Mouse (Mus musculus): Measurements from ENCODE around the gene Frmd4a. TPM values are rescaled to one million over a fixed set of nuclear protein-coding genes. Genes with fewer than 3 reads are reported as not detected.

The Frmd4a gene
- polyA plus RNA-seq, 1 experiment from 2014 or later: 56.0 TPM

GRCm38 (mm10) chr2:4638189-4638588, 620.7 kb downstream of the Frmd4a start:
- H3K9ac ChIP-seq (ENCODE audit: low read depth, low read length): no peak overlapping the region
- no peak overlapping the region for H3K4me2 ChIP-seq (ENCODE audit: low read length)
- no peaks in the 10 kb centered on the region for H3K9me3 ChIP-seq (replicated peaks; ENCODE audit: control insufficient read depth, low read length, poor library complexity, severe bottlenecking)
- no peaks in the 10 kb centered on the region for H3K27me3 ChIP-seq (ENCODE audit: control insufficient read depth, insufficient read depth, low read depth, low read length)
- H3K4me3 ChIP-seq (ENCODE audit: low read depth, low read length): no peak overlapping the region
- no peaks in the 10 kb centered on the region for H3K4me1 ChIP-seq (ENCODE audit: control insufficient read depth, insufficient read depth, low read length)
- H3K36me3 ChIP-seq (ENCODE audit: control insufficient read depth, insufficient read depth, low read length): peaks cover 35% of the 10 kb centered on the region
- 91% methylated on average over 3 of the region's 3 CpGs for WGBS
- H3K27ac ChIP-seq (ENCODE audit: low read length): no peak overlapping the region
- ATAC-seq: no peak

GRCm38 (mm10) chr2:4645066-4645465, 627.5 kb downstream of the Frmd4a start:
- Histone ChIP-seq H3K4me2 (ENCODE audit: low read length) (no peak overlapping the region), H3K27me3 (ENCODE audit: control insufficient read depth, insufficient read depth, low read depth, low read length) (no peaks in the 10 kb centered on the region), H3K36me3 (ENCODE audit: control insufficient read depth, insufficient read depth, low read length) (peaks cover 28% of the 10 kb centered on the region), H3K27ac (ENCODE audit: low read length) (no peak overlapping the region), H3K4me3 (ENCODE audit: low read depth, low read length) (no peak overlapping the region), H3K4me1 (ENCODE audit: control insufficient read depth, insufficient read depth, low read length) (peaks cover 6% of the 10 kb centered on the region), H3K9me3 (replicated peaks; ENCODE audit: control insufficient read depth, low read length, poor library complexity, severe bottlenecking) (no peaks in the 10 kb centered on the region), H3K9ac (ENCODE audit: low read depth, low read length) (no peak overlapping the region)
- no peak for ATAC-seq
- WGBS: 76% methylated on average over 4 of the region's 4 CpGs

DNA sequence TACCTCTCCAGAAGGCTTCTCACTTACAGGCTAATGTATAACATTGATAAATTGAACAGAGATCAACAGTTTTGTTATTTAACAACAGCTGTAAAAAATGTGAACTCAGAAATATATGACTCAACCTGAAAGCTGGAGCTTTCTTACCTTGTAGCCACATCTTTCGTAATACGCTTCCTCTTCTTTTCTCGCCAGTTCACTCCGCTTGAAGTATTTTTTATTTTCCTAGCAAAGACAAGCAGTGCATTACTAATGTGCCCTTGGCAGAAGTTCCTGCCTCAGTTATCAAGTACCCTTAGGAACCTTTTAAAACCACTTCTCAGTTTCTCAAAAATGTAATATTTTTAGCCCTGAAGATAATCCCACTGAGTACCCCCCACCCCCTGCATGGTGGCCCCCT, 630.6 kb downstream of the Frmd4a start:
- Histone ChIP-seq H3K4me2 (ENCODE audit: low read length) (no peak overlapping the region), H3K36me3 (ENCODE audit: control insufficient read depth, insufficient read depth, low read length) (peaks cover 19% of the 10 kb centered on the region), H3K9ac (ENCODE audit: low read depth, low read length) (no peak overlapping the region), H3K9me3 (replicated peaks; ENCODE audit: control insufficient read depth, low read length, poor library complexity, severe bottlenecking) (no peaks in the 10 kb centered on the region), H3K4me1 (ENCODE audit: control insufficient read depth, insufficient read depth, low read length) (peaks cover 17% of the 10 kb centered on the region), H3K4me3 (ENCODE audit: low read depth, low read length) (no peak overlapping the region), H3K27me3 (ENCODE audit: control insufficient read depth, insufficient read depth, low read depth, low read length) (no peaks in the 10 kb centered on the region), H3K27ac (ENCODE audit: low read length) (no peak overlapping the region)
- ATAC-seq: no peak
- 91% methylated on average over 4 of the region's 4 CpGs for WGBS

GRCm38 (mm10) chr2:4649646-4650045, 632.1 kb downstream of the Frmd4a start:
- 95% methylated on average over 2 of the region's 2 CpGs for WGBS
- H3K9ac ChIP-seq (ENCODE audit: low read depth, low read length): no peak overlapping the region
- no peaks in the 10 kb centered on the region for H3K9me3 ChIP-seq (replicated peaks; ENCODE audit: control insufficient read depth, low read length, poor library complexity, severe bottlenecking)
- no peaks in the 10 kb centered on the region for H3K27me3 ChIP-seq (ENCODE audit: control insufficient read depth, insufficient read depth, low read depth, low read length)
- no peak overlapping the region for H3K4me3 ChIP-seq (ENCODE audit: low read depth, low read length)
- ATAC-seq: no peak
- peaks cover 17% of the 10 kb centered on the region for H3K4me1 ChIP-seq (ENCODE audit: control insufficient read depth, insufficient read depth, low read length)
- H3K36me3 ChIP-seq (ENCODE audit: control insufficient read depth, insufficient read depth, low read length): peaks cover 11% of the 10 kb centered on the region
- H3K4me2 ChIP-seq (ENCODE audit: low read length): no peak overlapping the region
- H3K27ac ChIP-seq (ENCODE audit: low read length): no peak overlapping the region

DNA sequence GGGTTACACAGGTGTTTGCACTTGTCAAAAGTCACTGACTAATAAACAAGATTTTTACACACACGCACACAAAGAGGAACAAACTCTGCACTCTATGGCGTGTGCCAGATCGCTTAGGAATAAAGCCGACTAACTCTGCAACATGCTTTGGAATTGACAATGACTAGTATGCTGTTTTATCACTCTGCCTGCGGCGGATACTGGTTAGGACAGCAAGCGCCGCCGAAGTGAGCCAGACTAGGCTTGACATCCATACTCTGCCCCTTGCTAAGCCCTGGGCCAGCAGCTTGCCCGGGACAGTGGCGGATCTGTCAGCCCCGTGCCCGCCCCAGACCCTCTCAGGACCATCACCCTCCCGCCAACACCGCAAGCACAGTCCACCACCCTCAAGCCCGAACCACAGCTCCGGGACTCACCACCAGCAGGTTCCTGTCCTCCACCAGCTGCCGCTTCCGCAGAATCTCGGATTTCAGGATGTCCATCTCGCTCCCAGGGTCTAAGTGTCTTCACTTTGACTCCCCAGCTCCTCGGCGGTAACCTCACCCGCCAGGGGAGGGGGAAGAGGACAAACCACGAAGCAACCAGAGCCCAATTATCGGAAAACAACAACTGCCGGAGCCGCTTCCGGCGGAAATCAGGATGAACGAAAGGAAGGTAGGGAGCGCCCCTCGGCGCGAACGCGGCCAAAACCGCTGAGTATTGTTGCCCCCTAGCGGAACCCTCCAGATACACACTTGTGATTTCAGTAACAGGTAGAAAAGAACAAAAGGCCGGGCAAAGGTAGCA, 634.2 kb downstream of the Frmd4a start, which contains the start of gene Prpf18:
Prpf18 (minus strand) TSS at position 614 of the 786 bp plus-strand sequence.
- ATAC-seq: peak; percentile 92
- Histone ChIP-seq H3K9ac (ENCODE audit: low read depth, low read length) (peak within 1 kb of the TSS; percentile 89), H3K4me2 (ENCODE audit: low read length) (peak within 1 kb of the TSS; percentile 88), H3K4me1 (ENCODE audit: control insufficient read depth, insufficient read depth, low read length) (peaks cover 17% of the 10 kb centered on the region), H3K4me3 (ENCODE audit: low read depth, low read length) (peak within 1 kb of the TSS; percentile 94), H3K9me3 (replicated peaks; ENCODE audit: control insufficient read depth, low read length, poor library complexity, severe bottlenecking) (no peaks in the 10 kb centered on the region), H3K27ac (ENCODE audit: low read length) (peak within 1 kb of the TSS; percentile 83), H3K36me3 (ENCODE audit: control insufficient read depth, insufficient read depth, low read length) (0 out of 2 replicates have a peak, but pooled peaks cover 2% of the 10 kb centered on the region), H3K27me3 (ENCODE audit: control insufficient read depth, insufficient read depth, low read depth, low read length) (no peaks in the 10 kb centered on the region)
- WGBS: 2% methylated on average over 40 of the region's 40 CpGs

GRCm38 (mm10) chr2:4660677-4661076, 643.2 kb downstream of the Frmd4a start:
- H3K9me3 ChIP-seq (replicated peaks; ENCODE audit: control insufficient read depth, low read length, poor library complexity, severe bottlenecking): no peaks in the 10 kb centered on the region
- H3K9ac ChIP-seq (ENCODE audit: low read depth, low read length): no peak overlapping the region
- H3K4me3 ChIP-seq (ENCODE audit: low read depth, low read length): no peak overlapping the region
- H3K4me1 ChIP-seq (ENCODE audit: control insufficient read depth, insufficient read depth, low read length): no peaks in the 10 kb centered on the region
- H3K36me3 ChIP-seq (ENCODE audit: control insufficient read depth, insufficient read depth, low read length): no peaks in the 10 kb centered on the region
- WGBS: 83% methylated on average over 2 of the region's 2 CpGs
- no peak overlapping the region for H3K4me2 ChIP-seq (ENCODE audit: low read length)
- ATAC-seq: no peak
- no peak overlapping the region for H3K27ac ChIP-seq (ENCODE audit: low read length)
- H3K27me3 ChIP-seq (ENCODE audit: control insufficient read depth, insufficient read depth, low read depth, low read length): no peaks in the 10 kb centered on the region

All from midbrain, embryonic 16.5 days (tissue).